Mouse (Mus musculus): ENCODE results near the gene Krt33b. TPM values are rescaled to one million over a fixed set of nuclear protein-coding genes. Genes with fewer than 3 reads are reported as not detected.

Krt33b gene
- not detected for total RNA-seq (2021)
- long read RNA-seq, result 0 reads

DNA sequence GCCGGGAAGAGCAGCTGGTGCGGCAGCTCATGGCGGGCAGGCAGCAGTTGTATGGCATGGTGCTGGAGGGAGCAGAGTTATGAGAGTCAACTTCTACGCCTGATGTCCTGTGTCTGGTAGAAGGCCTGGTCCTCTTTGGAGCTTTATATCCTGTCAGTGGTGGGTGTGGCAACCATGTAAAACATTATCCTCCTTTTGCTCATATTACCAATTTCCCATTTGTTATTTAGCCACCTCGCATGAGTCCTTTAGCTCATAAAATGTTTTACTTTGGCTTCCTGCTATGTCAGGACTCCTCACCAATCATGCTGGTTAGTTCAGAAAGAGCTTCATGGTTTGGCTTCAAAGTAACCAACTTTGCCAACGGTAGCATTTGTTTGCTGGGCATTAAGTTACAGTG lies at the start of gene Krt33b:
Krt33b (minus strand) TSS at position 101 of the 400 bp plus-strand sequence.
- DNase-seq (ENCODE audit: low spot score in 2 of 2), result no peak

GRCm38 (mm10) chr11:100073873-100074272 lies 44.2 kb upstream of the Krt33b start:
- DNase-seq (ENCODE audit: low spot score in 2 of 2), result no peak

DNA sequence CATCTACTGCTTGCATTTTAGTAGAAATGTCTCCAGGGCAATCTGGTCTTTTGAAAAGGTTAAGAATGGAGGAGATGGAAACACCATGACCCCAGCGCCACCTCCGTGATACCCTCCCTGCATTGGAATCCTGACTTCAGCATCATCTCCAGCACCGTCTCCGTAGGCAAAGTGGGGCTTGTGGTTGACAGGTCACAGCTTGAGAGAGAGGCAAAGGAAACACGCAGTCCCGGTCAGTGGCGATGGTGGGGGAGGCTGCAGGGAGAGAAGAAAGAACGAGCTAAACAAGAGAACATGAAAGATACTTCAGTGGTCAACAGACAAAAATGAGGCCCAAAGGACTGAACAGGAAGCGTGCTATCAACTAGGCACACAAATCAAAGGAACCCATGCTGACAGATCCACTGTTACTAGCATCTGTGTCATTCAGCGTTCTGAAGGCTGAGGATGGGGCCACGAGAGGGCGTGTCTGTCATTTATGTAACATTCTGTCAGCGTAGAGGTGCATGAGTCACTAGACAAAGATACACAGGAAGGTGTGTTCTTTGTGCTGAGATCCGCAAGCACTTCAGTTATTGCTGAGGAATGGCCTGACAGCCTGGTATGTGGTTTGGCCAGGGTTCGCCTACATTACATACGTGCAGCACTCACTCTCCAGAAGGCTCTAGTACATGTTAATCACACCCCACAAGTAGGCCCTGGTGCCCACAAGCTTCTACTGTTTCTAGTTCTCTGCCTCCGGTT lies 37.8 kb upstream of the Krt33b start:
- DNase-seq (ENCODE audit: low spot score in 2 of 2), result no peak

DNA sequence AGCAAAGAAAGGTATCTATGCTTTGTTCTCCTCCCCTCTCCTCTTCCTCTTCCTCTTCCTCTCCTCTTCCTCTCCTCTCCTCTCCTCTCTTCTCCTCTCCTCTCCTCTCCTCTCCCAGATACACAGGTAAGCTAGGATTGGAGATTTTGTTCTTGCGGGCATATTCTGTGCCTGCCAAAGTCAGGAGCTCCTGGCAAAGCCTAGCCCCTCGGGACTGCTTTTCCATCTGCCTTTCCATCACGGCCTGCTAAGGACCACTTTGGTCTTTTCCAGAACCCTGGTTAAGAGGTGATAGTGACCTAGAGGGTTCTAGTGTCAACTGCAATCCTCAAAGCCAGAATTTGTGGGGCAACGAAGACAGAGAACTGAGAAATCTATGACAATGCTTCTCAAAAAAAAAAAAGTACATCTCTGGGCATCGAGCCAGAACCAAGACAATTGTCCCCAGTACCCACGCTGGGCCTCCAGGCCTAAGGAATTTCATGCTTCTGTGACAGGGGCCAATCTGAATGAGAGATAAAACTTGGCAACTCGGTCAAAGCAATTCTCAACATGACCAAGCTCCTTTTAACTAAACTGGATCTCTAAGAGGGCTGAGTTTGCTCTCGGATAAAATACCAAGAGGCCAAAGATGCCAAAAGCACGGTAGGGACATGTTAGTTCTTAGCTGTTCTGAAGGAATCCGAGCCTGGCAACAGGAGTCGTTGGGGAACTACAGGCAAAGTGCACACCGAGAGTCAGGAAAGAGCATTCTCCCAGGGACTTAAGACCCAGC lies 36.8 kb upstream of the Krt33b start:
- no peak for DNase-seq (ENCODE audit: low spot score in 2 of 2)

DNA sequence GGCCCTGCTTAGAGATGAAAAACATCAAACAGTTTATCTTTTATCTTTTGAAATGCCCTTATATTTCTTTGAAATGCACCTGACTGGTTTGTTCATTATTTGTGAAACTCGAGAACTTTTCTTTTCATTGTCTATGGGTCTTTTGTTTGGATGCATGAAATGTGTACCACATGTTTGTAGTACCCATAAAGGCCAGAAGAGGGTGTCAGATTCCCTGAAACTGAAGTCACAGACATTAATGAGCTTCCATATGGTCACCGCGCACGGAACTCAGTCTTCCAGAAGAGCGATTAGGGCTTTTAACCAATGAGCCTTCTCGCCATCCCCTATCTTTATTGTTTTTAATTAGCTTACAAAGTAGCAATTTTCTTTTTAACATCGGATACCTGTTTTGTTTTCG lies 29.2 kb upstream of the Krt33b start:
- DNase-seq (ENCODE audit: low spot score in 2 of 2), result no peak

DNA sequence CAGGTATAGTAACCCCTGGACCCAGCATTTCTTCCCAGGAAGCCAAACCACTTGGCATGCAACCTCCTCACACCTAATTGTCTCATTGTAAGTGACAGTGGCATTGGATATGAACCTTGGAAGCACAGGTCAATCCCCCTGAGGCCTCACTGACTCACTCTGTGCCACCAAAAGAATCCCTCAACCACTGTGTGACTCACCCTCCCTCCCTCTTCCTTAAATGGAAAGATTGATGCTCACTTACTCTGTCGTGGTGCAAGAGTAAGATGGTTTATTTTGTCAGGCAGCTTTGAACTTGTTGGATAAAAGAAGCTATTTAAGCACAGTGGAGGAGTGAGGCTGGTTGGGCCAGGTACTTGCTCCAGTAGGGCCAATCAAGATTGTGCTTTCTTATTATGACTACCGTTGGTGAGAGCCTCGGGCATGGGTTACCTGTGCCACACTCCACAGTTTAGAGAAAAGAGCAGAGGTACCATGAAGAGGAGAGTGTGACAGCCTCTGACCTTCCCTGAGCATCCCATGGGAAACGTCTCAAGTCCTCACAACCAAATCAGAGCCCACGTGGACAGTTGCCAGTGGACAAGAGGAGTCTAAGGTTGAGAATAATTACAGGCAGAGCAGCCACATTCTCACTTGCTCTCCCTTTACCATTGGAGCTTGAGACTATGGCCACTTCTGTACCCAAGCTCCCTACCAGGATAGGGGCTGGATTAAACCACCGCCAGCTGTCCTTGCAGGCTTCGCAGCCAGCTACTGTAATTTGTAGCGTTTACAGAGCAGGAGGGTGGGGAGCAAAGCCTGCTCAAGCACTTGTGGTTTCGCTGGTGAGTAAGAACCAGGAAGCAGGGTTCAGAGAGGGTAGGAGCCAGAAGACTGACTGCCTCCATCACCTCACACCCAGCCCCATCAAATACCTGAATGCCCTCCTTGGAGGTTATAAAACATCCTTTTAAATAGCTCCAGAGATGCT lies 26.3 kb upstream of the Krt33b start:
- no peak for DNase-seq (ENCODE audit: low spot score in 2 of 2)

GRCm38 (mm10) chr11:100050451-100050850 lies 20.8 kb upstream of the Krt33b start, which contains the start of gene Krt31:
Gene Krt31 (minus strand): TSS chr11:100050551.
- DNase-seq (ENCODE audit: low spot score in 2 of 2), result no peak

- DNase-seq (ENCODE audit: low spot score in 2 of 2), result no peak
Measured at GRCm38 (mm10) chr11:100047193-100047592, 17.5 kb upstream of the Krt33b start.

DNA sequence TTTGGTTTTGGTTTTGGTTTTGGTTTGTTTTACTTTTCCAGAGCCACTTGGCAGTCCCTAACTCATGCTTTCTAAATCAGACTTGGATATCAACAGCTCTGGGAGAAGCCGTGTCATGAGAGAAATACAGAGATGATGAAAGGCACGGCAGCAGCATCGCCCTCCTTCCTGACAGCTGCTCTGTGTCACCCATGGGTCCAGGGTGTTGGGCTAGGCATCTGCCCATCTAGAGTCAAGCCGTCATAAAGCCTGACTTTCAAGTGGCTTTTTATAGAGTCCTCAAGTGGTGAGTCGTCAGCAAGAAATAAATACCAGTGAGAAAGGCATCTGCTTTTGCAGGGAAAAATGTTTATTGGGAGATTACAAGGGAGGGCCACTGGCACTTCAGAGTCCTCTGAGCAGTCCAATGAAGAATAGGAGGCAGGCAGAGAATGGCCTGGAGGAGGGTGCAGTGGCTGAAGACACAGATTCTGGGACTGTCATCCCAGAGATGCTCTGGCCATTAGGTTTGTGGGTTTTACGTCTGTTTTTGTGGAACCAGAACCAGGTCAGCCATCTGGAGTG lies 16.7 kb upstream of the Krt33b start:
- no peak for DNase-seq (ENCODE audit: low spot score in 2 of 2)

- DNase-seq (ENCODE audit: low spot score in 2 of 2), result no peak
Measured at GRCm38 (mm10) chr11:100041454-100041853, 11.8 kb upstream of the Krt33b start, which contains the start of gene Krt34. Gene Krt34 (minus strand): TSS chr11:100041554.

GRCm38 (mm10) chr11:100021438-100021837 lies 8.2 kb downstream of the Krt33b start:
- DNase-seq (ENCODE audit: low spot score in 2 of 2), result no peak

GRCm38 (mm10) chr11:100019466-100019865 lies 10.2 kb downstream of the Krt33b start:
- DNase-seq (ENCODE audit: low spot score in 2 of 2), result no peak

DNA sequence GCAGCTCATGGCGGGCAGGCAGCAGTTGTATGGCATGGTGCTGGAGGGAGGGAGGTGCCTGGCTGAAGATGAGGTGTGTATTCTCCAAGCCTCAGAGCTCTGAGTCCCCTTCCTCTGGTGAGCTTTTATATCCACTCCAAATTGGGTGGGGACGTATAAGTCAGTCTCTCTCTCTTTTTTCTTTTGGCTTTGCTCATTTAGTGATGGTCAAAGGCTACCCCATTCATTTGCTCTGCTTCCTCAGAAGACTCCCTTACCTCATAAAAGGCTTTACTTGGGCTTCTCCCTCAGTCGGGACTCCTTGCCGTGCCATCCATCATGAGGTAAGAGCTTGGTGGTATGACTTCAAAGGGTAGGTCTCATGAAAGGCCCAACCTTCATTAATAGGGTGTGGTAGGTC lies 13.6 kb downstream of the Krt33b start, which contains the start of gene Krt33a:
Krt33a (minus strand) TSS at position 101 of the 400 bp plus-strand sequence.
- DNase-seq (ENCODE audit: low spot score in 2 of 2), result no peak

GRCm38 (mm10) chr11:100013691-100014171 lies 15.9 kb downstream of the Krt33b start:
- DNase-seq (ENCODE audit: low spot score in 2 of 2), result no peak

- DNase-seq (ENCODE audit: low spot score in 2 of 2), result no peak
Measured at GRCm38 (mm10) chr11:100010682-100011081, 19.0 kb downstream of the Krt33b start.

DNA sequence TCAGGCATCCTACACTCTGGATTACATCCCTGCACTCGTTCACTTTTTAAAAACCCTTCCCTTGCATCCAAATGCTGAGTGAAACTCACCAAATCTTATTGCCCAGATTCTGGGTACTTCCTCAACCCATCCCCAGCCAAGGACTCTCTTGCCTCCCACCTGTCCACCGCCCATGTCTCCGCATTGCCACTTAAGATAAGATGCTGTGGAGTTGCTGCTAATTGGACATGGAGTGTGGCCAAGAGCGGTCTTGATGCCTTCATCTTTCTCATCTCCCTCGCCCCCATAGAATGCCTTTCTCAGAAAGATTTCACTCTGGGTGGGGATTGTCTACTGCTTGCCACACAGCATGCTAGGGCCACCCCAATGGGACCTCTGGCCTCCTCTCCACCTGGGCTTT lies 21.3 kb downstream of the Krt33b start:
- no peak for DNase-seq (ENCODE audit: low spot score in 2 of 2)

GRCm38 (mm10) chr11:100006624-100007023 lies 23.0 kb downstream of the Krt33b start:
- DNase-seq (ENCODE audit: low spot score in 2 of 2), result no peak

GRCm38 (mm10) chr11:100005905-100006304 lies 23.8 kb downstream of the Krt33b start:
- no peak for DNase-seq (ENCODE audit: low spot score in 2 of 2)

DNA sequence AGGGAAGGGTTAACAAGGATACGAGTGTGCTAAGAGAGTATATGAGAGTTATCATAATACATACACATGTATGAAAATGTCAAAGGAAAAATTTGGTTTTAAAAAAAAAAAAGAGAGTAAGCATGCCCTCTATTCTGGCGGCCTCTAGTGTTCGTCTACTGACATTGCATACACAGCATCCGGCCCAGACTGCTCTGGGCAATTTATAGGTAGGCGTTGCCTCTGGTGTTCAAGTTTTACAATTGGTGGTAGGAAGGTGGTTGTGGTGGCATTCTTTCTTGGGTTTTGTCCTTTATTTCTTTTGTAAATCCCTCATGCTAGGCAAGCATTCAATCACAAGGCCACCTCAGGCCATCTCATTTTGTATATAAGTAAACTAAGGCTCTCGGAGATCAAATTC lies 24.8 kb downstream of the Krt33b start:
- DNase-seq (ENCODE audit: low spot score in 2 of 2), result peak; percentile 35 to 73

DNA sequence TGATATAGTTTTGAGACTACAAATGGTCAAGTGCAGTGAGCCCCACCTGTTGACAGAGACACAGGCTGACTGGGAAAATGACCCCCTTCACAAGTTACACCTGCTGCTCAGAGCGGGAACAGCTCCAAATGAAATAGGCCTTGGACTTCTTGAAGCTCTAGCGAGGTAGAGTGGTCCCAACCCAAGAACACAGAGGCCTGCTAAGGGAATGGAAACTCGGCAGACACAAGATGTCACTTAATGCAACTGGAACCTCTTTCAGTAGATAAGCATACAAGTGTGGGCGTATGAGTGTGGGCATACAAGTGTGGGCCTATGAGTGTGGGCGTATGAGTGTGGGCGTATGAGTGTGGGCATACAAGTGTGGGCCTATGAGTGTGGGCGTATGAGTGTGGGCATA lies 30.6 kb downstream of the Krt33b start:
- DNase-seq (ENCODE audit: low spot score in 2 of 2), result no peak

GRCm38 (mm10) chr11:99994384-99994661 lies 35.3 kb downstream of the Krt33b start:
- DNase-seq (ENCODE audit: low spot score in 2 of 2), result no peak

Measured in layer of hippocampus, adult 18-20 months (tissue).